Mouse (Mus musculus) right cerebral cortex, postnatal 36 days (tissue): ENCODE data around the gene Riox2.
"Not testable (repeated sequence)": the region's sequence is repeated elsewhere in the genome, so short reads cannot be mapped to it uniquely, and the experiment has no call there.

Source experiments
- DNase-seq, 2 experiments: peaks; one replicate each; pipeline ENCODE4 v3.0.0; 2022; ENCODE audit warnings: low spot score in 2 of 2, mixed read lengths in 1 of 2

The Riox2 gene

GRCm38 (mm10) chr16:59471637-59472278 lies at the start of gene Riox2:
Gene Riox2, plus strand, starts transcription at chr16:59471775.
- peak; percentile 43 to 69 for DNase-seq

DNA sequence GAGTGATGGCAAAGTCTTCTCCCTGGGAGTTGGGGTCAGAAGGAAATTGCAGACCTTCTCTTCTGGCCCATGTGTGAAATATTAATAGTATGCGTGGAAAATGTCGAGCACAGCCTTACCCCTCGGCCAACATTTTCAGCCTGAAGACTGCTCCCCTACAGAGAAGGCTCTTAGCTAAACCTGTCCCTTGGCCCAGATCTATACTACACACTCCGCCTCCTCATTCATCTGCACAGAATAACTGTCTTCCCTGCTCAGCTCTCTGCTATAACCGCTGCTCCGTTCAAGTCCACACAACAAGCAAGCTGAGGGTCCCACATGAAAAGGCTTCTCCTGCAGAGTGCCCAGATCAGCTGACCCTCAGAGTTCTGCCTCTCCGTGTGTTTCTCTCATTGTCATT lies 43.6 kb upstream of the Riox2 start:
- DNase-seq, result no peak

DNA sequence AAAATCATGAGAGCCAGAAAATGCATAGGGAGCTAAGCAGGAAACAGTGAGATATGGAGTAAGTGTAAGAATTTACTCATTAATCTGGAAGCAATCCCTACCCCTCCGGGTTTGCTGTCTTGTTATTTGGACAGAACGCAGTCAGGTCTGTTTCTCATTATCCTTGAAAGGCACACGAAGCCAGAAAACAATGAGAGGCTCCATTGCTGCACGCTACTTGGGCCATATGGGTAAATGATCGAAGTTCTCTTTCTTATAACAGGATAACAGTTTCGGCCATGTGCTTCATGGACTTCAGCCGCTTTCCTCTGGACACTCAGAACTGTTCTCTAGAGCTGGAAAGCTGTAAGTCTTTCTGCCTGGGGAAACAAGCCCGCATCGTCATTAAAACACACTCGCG lies 38.4 kb upstream of the Riox2 start:
- DNase-seq, result no peak

- DNase-seq, result no peak
These were observed 26.6 kb upstream of the Riox2 start for GRCm38 (mm10) chr16:59444880-59445559.

GRCm38 (mm10) chr16:59448181-59448580 lies 23.4 kb upstream of the Riox2 start:
- no peak for DNase-seq

GRCm38 (mm10) chr16:59449092-59449491 lies 22.5 kb upstream of the Riox2 start:
- no peak for DNase-seq

GRCm38 (mm10) chr16:59451813-59452212 lies 19.8 kb upstream of the Riox2 start:
- no peak for DNase-seq

- DNase-seq, result not testable (repeated sequence)
These were observed 12.2 kb upstream of the Riox2 start for GRCm38 (mm10) chr16:59459259-59459861.

GRCm38 (mm10) chr16:59463567-59463966 lies 8.0 kb upstream of the Riox2 start:
- no peak for DNase-seq

DNA sequence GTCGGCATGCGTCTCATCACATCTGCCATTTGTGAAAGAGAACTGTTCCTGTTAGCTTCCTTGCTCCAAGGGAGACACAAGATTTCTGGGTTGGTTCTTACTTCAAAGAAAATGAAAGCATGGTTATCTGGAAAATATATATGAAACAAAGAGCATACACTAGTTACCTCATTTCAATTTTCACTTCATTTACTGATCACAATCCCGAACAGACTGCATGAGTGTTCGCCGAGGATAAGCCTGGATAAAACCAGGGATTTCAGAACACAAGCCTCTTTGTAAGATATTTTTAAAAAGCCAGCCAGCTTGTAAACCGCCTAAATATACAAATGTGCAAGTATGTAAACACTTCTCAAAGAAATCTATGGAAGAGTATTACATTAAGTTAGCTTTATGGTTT lies 7.6 kb upstream of the Riox2 start:
- no peak for DNase-seq

GRCm38 (mm10) chr16:59469846-59470245 lies 1.7 kb upstream of the Riox2 start:
- no peak for DNase-seq

GRCm38 (mm10) chr16:59472546-59472945 lies 971 bp downstream of the Riox2 start:
- DNase-seq, result no peak

GRCm38 (mm10) chr16:59474788-59475187 lies 3.2 kb downstream of the Riox2 start:
- DNase-seq, result peak; percentile 33 to 40

DNA sequence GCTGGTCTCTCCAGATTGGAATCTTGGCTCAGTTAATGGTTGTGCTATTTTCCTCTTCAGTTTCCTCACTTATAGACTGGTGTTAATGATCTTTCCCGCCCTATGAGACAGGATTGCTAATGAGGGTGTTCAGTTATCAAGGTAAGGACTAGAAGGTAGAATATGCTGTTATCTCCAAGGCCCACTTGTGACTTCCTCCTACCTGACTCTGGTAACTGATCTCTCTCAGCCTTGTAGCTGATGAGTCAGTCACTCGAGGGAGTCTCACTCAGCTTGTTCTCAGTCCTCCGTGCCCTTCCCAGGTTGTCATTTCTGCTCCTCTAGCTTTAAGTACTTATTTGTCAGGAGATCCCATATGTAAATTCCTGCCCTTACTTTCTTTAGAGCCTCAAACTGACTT lies 6.4 kb downstream of the Riox2 start:
- DNase-seq, result no peak

GRCm38 (mm10) chr16:59487239-59487638 lies 15.7 kb downstream of the Riox2 start:
- no peak for DNase-seq

DNA sequence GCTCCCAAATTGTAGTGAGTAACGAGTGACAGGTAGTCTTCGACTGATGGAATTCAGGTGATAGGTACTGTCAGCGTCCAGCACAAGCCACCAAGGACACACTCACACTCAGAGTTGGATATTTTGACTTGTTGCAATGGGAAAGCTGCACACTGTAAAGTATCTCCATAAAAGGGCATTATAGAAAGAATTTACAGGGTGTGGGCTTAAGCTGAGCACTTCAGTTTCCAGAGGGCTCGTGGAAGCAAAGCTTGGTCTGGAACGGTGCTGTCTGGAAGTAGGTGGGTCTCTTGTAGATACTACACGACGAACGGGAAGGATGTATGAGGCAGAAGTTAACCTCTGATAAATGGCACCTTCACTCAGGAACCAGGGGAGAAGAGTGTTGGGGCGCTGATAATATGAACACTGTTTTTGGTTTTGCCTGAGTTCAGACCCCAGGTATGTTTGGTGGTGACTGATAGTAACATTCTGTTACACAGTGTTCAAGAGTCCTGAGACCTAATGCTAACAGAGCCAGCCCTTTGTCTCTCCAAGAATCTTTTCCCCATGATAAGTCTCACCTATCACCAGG lies 16.5 kb downstream of the Riox2 start:
- no peak for DNase-seq

- no peak for DNase-seq
These were observed 21.6 kb downstream of the Riox2 start for GRCm38 (mm10) chr16:59493199-59493598.

GRCm38 (mm10) chr16:59497947-59498346 lies 26.4 kb downstream of the Riox2 start:
- DNase-seq, result no peak

DNA sequence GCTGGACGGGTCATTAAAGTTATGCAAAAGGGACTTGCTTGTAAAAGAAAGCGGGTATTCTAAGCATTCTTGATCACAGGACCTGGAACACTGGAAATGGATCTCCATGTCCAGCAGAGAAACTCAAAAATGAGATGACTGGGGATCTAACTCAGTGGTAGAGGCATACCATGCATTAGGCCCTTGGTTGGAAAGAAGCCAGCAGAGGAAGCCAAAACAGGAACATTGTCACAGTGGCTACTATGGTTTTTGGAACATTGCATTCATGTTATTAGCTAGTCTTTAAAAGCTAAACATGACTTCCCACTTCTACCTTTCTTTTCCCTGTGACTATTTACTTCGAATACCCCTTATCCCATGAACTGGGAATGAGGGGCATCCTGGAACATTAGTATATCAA lies 27.6 kb downstream of the Riox2 start:
- DNase-seq, result no peak

DNA sequence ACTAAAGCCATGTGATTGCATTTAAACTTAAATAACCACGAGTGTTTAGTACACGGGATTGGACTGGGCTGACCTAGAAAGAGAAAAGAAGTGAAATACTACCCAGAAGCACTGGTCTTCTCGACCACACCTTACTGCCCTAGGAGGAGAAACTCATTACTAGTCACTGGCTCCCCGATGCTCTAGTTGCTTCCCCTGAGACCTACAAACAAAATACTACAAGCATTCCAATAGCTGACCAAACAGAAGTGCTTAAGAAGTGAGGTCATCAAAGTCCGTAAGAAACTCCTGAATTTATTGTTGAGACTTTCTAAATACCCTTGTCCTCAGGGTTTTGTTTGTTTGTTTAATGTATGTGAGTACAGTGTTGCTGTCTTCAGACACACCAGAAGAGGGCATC lies 38.3 kb downstream of the Riox2 start:
- no peak for DNase-seq

DNA sequence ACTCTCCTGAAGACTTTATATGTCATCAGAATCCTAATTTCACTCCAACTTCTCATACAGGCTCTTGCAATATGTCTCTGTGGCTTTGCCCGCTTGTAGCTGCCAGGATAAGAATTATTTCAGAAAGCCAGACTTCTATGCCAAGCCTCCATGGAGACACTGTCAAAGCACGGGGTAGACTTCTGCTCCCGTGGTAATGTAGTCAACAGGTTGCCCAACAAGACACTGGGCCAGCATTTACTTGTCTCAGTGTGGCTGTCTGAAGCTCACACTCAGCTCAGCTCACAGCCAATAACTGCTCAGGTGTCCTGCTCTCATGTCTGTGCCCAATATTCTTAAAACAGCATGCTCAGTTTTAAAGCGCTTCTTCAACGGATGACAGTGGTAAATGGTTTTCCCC lies 43.6 kb downstream of the Riox2 start:
- DNase-seq, result no peak

GRCm38 (mm10) chr16:59516965-59517364 lies 45.4 kb downstream of the Riox2 start:
- DNase-seq, result no peak
